Mouse (Mus musculus) megakaryocyte, embryonic 14.5 days (primary cell): ENCODE data around the gene Tmprss7.

Experiments used
- FLI1 ChIP-seq: IDR thresholded peaks from 2 replicates; pipeline ENCODE4 v1.6.1; 2012; ENCODE audit warnings: low read length, inconsistent platforms, mixed read lengths
- GATA1 ChIP-seq: IDR thresholded peaks from 3 replicates; pipeline ENCODE4 v1.6.1; 2012; ENCODE audit warnings: mixed read lengths, low read length, inconsistent platforms, borderline replicate concordance

DNA sequence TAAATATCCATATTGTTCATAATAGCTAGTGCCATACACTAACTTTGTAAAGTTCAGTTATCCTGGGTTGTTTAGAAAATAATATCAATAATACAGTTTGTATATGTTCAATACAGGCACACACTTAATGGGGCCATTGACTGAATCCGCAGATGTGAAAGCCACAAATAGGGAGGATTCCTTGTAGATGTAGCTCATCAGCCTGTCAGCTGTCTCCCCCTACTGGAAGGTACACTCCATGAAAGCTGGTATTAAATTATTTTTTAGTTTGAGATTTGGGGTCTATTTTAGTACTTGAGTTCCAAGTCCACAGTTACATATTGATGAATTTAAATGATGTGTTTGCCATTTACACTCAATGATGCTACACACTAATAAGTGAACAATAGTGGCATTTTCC lies 17.0 kb downstream of the Tmprss7 start:
- TF ChIP-seq FLI1 (no peak), GATA1 (no peak)
